13 mouse cellular contexts compared by ENCODE assay signal in genomic region chr14:67584456-67585048, GRCm38 (mm10).
DNase-seq lines count a peak whose midpoint lies in the region; ATAC-seq and TF ChIP-seq lines count a peak whose summit lies in the region.
"Had no signal": no experiment of that assay in that cellular context is flagged by ENCODE, and none has a peak within 500 bp of the region (broad histone marks: within the 10 kb centered on the region; RNA-seq: fewer than 3 reads in every experiment).

No protein-coding gene starts in this region.

- no peak for TF ChIP-seq POLR2A in liver, adult 2 months (IDR thresholded peaks at IDR 0.05; ENCODE audit: extremely low read depth, insufficient read depth, low read length)

- no peak overlapping the region for H3K27ac ChIP-seq in forebrain, postnatal 0 days (ENCODE audit: low read depth, low read length)
- no peak overlapping the region for H3K27ac ChIP-seq in forebrain, embryonic 15.5 days (replicated peaks)
- no peak overlapping the region for H3K27ac ChIP-seq in liver, adult 2 months (replicated peaks; ENCODE audit: insufficient read depth, low read depth, low read length)
- no peak overlapping the region for H3K27ac ChIP-seq in liver, embryonic 12.5 days
- no peak overlapping the region for H3K27ac ChIP-seq in midbrain, embryonic 16.5 days (ENCODE audit: low read length)
- H3K27ac ChIP-seq: forebrain, embryonic 13.5 days; lung, embryonic 15.5 days had no signal

- H3K4me1 ChIP-seq in forebrain, postnatal 0 days (ENCODE audit: insufficient read depth) = no peaks in the 10 kb centered on the region
- H3K4me1 ChIP-seq in forebrain, embryonic 15.5 days = peaks cover 9% of the 10 kb centered on the region
- no peaks in the 10 kb centered on the region for H3K4me1 ChIP-seq in liver, adult 2 months (ENCODE audit: control insufficient read depth, insufficient read depth, low read length)
- H3K4me1 ChIP-seq in liver, embryonic 12.5 days = no peaks in the 10 kb centered on the region
- H3K4me1 ChIP-seq in midbrain, embryonic 16.5 days (ENCODE audit: control insufficient read depth, insufficient read depth, low read length) = peaks cover 5% of the 10 kb centered on the region; the same call in 1 of the 2 replicates
- H3K4me1 ChIP-seq: lung, embryonic 15.5 days had no signal

- H3K9ac ChIP-seq in forebrain, postnatal 0 days = no peak overlapping the region
- H3K9ac ChIP-seq in forebrain, embryonic 15.5 days (replicated peaks) = no peak overlapping the region
- H3K9ac ChIP-seq in liver, adult 2 months (ENCODE audit: low read depth, low read length) = no peak overlapping the region
- H3K9ac ChIP-seq in liver, embryonic 12.5 days = no peak overlapping the region
- H3K9ac ChIP-seq in midbrain, embryonic 16.5 days (ENCODE audit: low read depth, low read length) = no peak overlapping the region
- H3K9ac ChIP-seq: forebrain, embryonic 13.5 days; lung, embryonic 15.5 days had no signal

- DNase-seq in forebrain, postnatal 0 days = peak; percentile 57
- no peak for DNase-seq in liver, adult 2 months (ENCODE audit: extremely low read depth, low read depth, low spot score)
- peak; percentile 19 for DNase-seq in R1 (ENCODE audit: low read depth, low spot score)
- no peak for DNase-seq in thymus, postnatal 10 days (ENCODE audit: low spot score in 2 of 2)
- no peak for DNase-seq in layer of hippocampus, adult 11-12 months (ENCODE audit: low spot score)
- DNase-seq: heart, adult 18-20 months; right cerebral cortex, adult 18-20 months had no signal

- 48% methylated on average over 14 of the region's 14 CpGs for WGBS in forebrain, postnatal 0 days
- 50% methylated on average over 14 of the region's 14 CpGs for WGBS in forebrain, embryonic 15.5 days
- WGBS in liver, adult 2 months = 59% methylated on average over 14 of the region's 14 CpGs
- WGBS in liver, embryonic 12.5 days (ENCODE audit: insufficient replicate concordance) = 56% methylated on average over 14 of the region's 14 CpGs
- 42% methylated on average over 14 of the region's 14 CpGs for WGBS in midbrain, embryonic 16.5 days

- H3K79me2 ChIP-seq in liver, adult 2 months (ENCODE audit: control insufficient read depth, insufficient read depth, low read length) = no peaks in the 10 kb centered on the region

- peak; percentile 65 for TF ChIP-seq CTCF in forebrain, postnatal 0 days (IDR thresholded peaks at IDR 0.05; ENCODE audit: low read depth)
- TF ChIP-seq CTCF in liver, adult 2 months (IDR thresholded peaks at IDR 0.05; ENCODE audit: low read depth, low read length) = peak; percentile 26; the same call in 1 of the 2 replicates

- H3K9me3 ChIP-seq in forebrain, postnatal 0 days (ENCODE audit: low read length) = no peaks in the 10 kb centered on the region
- H3K9me3 ChIP-seq in forebrain, embryonic 15.5 days = no peaks in the 10 kb centered on the region
- H3K9me3 ChIP-seq in liver, embryonic 12.5 days (replicated peaks) = no peaks in the 10 kb centered on the region
- H3K9me3 ChIP-seq in midbrain, embryonic 16.5 days (replicated peaks; ENCODE audit: control insufficient read depth, low read length, poor library complexity, severe bottlenecking) = no peaks in the 10 kb centered on the region
- H3K9me3 ChIP-seq: forebrain, embryonic 13.5 days; lung, embryonic 15.5 days had no signal

- ATAC-seq in forebrain, postnatal 0 days = no peak
- ATAC-seq in forebrain, embryonic 15.5 days (replicated peaks) = no peak
- no peak for ATAC-seq in liver, embryonic 12.5 days
- ATAC-seq in midbrain, embryonic 16.5 days = no peak
- ATAC-seq: forebrain, embryonic 13.5 days; intestine, embryonic 16.5 days had no signal

- peak overlapping the region; percentile 23 for H3K4me2 ChIP-seq in forebrain, postnatal 0 days (ENCODE audit: low read depth)
- H3K4me2 ChIP-seq in forebrain, embryonic 15.5 days (replicated peaks) = no peak overlapping the region
- H3K4me2 ChIP-seq in liver, embryonic 12.5 days = no peak overlapping the region
- peak overlapping the region; percentile 39 for H3K4me2 ChIP-seq in midbrain, embryonic 16.5 days (ENCODE audit: low read length)
- H3K4me2 ChIP-seq: forebrain, embryonic 13.5 days; lung, embryonic 15.5 days had no signal

- H3K36me3 ChIP-seq in forebrain, postnatal 0 days (ENCODE audit: insufficient read depth) = no peaks in the 10 kb centered on the region
- no peaks in the 10 kb centered on the region for H3K36me3 ChIP-seq in forebrain, embryonic 15.5 days
- H3K36me3 ChIP-seq in liver, adult 2 months (ENCODE audit: control insufficient read depth, insufficient read depth, low read length) = no peaks in the 10 kb centered on the region
- H3K36me3 ChIP-seq in liver, embryonic 12.5 days = no peaks in the 10 kb centered on the region
- no peaks in the 10 kb centered on the region for H3K36me3 ChIP-seq in midbrain, embryonic 16.5 days (ENCODE audit: control insufficient read depth, insufficient read depth, low read length)
- H3K36me3 ChIP-seq: lung, embryonic 15.5 days had no signal

- no peak overlapping the region for H3K4me3 ChIP-seq in forebrain, postnatal 0 days (ENCODE audit: low read depth, low read length)
- H3K4me3 ChIP-seq in forebrain, embryonic 15.5 days = no peak overlapping the region
- no peak overlapping the region for H3K4me3 ChIP-seq in liver, adult 2 months (ENCODE audit: insufficient read depth, low read depth, low read length)
- no peak overlapping the region for H3K4me3 ChIP-seq in liver, embryonic 12.5 days
- no peak overlapping the region for H3K4me3 ChIP-seq in midbrain, embryonic 16.5 days (ENCODE audit: low read depth, low read length)
- H3K4me3 ChIP-seq: forebrain, embryonic 13.5 days; lung, embryonic 15.5 days had no signal

- H3K27me3 ChIP-seq in forebrain, postnatal 0 days (ENCODE audit: insufficient read depth, low read length) = peaks cover 6% of the 10 kb centered on the region; the same call in 1 of the 2 replicates
- H3K27me3 ChIP-seq in forebrain, embryonic 15.5 days = no peaks in the 10 kb centered on the region
- H3K27me3 ChIP-seq in liver, adult 2 months (ENCODE audit: control insufficient read depth, insufficient read depth, low read length) = no peaks in the 10 kb centered on the region
- no peaks in the 10 kb centered on the region for H3K27me3 ChIP-seq in liver, embryonic 12.5 days (replicated peaks)
- H3K27me3 ChIP-seq in midbrain, embryonic 16.5 days (ENCODE audit: control insufficient read depth, insufficient read depth, low read depth, low read length) = no peaks in the 10 kb centered on the region
- H3K27me3 ChIP-seq: forebrain, embryonic 13.5 days; lung, embryonic 15.5 days had no signal

Comparison
In these comparisons a context has a peak if more than half of its experiments do, and no peak if none do; other contexts are left out.
1. H3K4me2 ChIP-seq: peak in forebrain, postnatal 0 days (single experiment) and midbrain, embryonic 16.5 days (single experiment); none in forebrain, embryonic 15.5 days (single experiment) and liver, embryonic 12.5 days (single experiment).
2. DNase-seq: peak in forebrain, postnatal 0 days (single experiment) and R1 (single experiment); none in liver, adult 2 months (single experiment), thymus, postnatal 10 days (0 of 2) and layer of hippocampus, adult 11-12 months (single experiment).